Mouse (Mus musculus) intestine, embryonic 16.5 days (tissue): ENCODE data around the gene Uggt2. TPM values are rescaled to one million over a fixed set of nuclear protein-coding genes. Genes with fewer than 3 reads are reported as not detected.

Source experiments
- ATAC-seq: fragments of 200-750 bp; cut with Nextera tagmentation; 2 replicates; pipeline ENCODE4 v1.8.0; 2017; ENCODE audit warnings: moderate TSS enrichment, moderate library complexity
- H3K27ac ChIP-seq: fragments of 300-500 bp; sonication (generic); 2 replicates; pipeline ENCODE4 v1.5.1; 2014; ENCODE audit warnings: mild to moderate bottlenecking, low read length
- H3K27me3 ChIP-seq: fragments of 300-500 bp; sonication (generic); replicated peaks from 2 replicates; pipeline ENCODE4 v1.6.1; 2014; ENCODE audit warnings: low read length, control low read depth, mixed read lengths; ENCODE audit not compliant: control insufficient read depth, insufficient read depth
- H3K36me3 ChIP-seq: fragments of 300-500 bp; sonication (generic); 2 replicates; pipeline ENCODE4 v1.6.1; 2014; ENCODE audit warnings: low read length, control low read depth; ENCODE audit not compliant: control insufficient read depth, insufficient read depth
- H3K4me1 ChIP-seq: fragments of 300-500 bp; sonication (generic); 2 replicates; pipeline ENCODE4 v1.6.1; 2014; ENCODE audit warnings: low read length, control low read depth, mixed read lengths; ENCODE audit not compliant: control insufficient read depth, insufficient read depth
- H3K4me2 ChIP-seq: fragments of 300-500 bp; sonication (generic); 2 replicates; pipeline ENCODE4 v1.6.1; 2014; ENCODE audit warnings: low read depth, low read length, control low read depth
- H3K4me3 ChIP-seq: fragments of 300-500 bp; sonication (generic); 2 replicates; pipeline ENCODE4 v1.5.1; 2014; ENCODE audit warnings: mild to moderate bottlenecking, low read length
- H3K9ac ChIP-seq: fragments of 300-500 bp; sonication (generic); 2 replicates; pipeline ENCODE4 v1.6.1; 2014; ENCODE audit warnings: low read depth, low read length
- H3K9me3 ChIP-seq: fragments of 300-500 bp; sonication (generic); 2 replicates; pipeline ENCODE4 v1.6.1; 2016; ENCODE audit warnings: low read length, control low read depth; ENCODE audit not compliant: control insufficient read depth
- WGBS: fragments of 180-500 bp; shearing (Covaris S2); extraction: QIAGEN DNeasy Blood & Tissue Kit; methylation state at CpG from one replicate; pipeline ENCODE4 v1.1.7; 2014; 5-methylcytosine and 5-hydroxymethylcytosine counted together
- polyA plus RNA-seq: library from polyadenylated mRNA; unstranded; fragments of >200 nt; fragmentation: Nextera tagmentation; extraction: Ambion mirVana; gene quantifications from 2 replicates; pipeline ENCODE4 v1.2.1, GENCODE M21; 2015

Uggt2 gene
- polyA plus RNA-seq, 1 experiment from 2014 or later, result 6.1 TPM

DNA sequence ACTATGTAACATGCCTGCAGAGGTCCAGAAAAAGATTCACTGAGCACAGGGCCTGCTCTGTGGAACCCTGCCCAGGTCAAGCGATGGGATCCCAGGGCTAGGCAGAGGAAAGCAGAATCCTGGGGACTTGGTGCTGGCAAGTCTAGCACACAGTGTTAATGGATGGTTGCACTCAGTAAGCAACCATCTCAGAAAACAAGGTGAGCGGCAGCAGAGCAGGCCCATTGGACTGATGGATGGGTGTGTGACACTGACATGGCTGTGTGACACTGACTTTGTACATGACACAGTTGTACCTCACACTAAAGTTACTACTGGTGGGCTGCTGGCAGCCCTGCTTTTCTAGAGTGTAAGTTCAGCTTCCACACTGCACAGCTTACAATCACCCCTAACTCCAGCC lies 89.7 kb downstream of the Uggt2 start:
- Histone ChIP-seq H3K9me3 (no peaks in the 10 kb centered on the region), H3K4me1 (no peaks in the 10 kb centered on the region), H3K4me2 (no peak overlapping the region), H3K27me3 (no peaks in the 10 kb centered on the region), H3K27ac (no peak overlapping the region), H3K4me3 (no peak overlapping the region), H3K9ac (no peak overlapping the region), H3K36me3 (0 out of 2 replicates have a peak, but pooled peaks cover 3% of the 10 kb centered on the region)
- 95% methylated on average over 2 of the region's 2 CpGs for WGBS
- no peak for ATAC-seq

DNA sequence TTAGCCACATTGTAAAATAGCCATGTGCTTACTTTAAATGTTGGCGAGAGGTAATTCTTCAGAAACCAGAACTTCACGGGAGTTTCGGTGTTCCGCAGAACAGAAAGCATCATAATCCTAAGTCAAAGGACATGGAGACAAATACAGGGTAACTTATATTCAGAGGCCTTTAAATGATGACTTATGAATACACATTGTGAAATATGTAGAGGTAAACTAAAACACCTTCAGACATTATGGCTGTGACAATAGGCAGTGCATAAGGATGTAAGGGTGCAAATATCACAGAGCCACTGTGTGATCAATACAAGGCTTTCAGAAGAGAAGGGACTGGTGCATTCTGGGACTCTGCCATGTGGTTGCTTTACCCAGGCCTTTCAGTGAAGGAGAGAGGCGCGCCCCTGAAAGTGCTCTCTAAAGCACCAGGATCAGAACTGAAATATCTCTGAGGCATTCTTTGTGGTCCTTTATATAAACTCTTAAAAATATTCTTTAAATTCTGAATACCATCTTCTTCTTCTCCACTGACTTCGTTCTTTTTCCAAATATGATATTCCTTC lies 91.1 kb downstream of the Uggt2 start:
- Histone ChIP-seq H3K9ac (no peak overlapping the region), H3K9me3 (no peaks in the 10 kb centered on the region), H3K4me1 (no peaks in the 10 kb centered on the region), H3K4me3 (peak overlapping the region; percentile 46), H3K4me2 (peak overlapping the region; percentile 66), H3K36me3 (0 out of 2 replicates have a peak, but pooled peaks cover 3% of the 10 kb centered on the region), H3K27ac (no peak overlapping the region), H3K27me3 (no peaks in the 10 kb centered on the region)
- 45% methylated on average over 7 of the region's 7 CpGs for WGBS
- ATAC-seq, result no peak

DNA sequence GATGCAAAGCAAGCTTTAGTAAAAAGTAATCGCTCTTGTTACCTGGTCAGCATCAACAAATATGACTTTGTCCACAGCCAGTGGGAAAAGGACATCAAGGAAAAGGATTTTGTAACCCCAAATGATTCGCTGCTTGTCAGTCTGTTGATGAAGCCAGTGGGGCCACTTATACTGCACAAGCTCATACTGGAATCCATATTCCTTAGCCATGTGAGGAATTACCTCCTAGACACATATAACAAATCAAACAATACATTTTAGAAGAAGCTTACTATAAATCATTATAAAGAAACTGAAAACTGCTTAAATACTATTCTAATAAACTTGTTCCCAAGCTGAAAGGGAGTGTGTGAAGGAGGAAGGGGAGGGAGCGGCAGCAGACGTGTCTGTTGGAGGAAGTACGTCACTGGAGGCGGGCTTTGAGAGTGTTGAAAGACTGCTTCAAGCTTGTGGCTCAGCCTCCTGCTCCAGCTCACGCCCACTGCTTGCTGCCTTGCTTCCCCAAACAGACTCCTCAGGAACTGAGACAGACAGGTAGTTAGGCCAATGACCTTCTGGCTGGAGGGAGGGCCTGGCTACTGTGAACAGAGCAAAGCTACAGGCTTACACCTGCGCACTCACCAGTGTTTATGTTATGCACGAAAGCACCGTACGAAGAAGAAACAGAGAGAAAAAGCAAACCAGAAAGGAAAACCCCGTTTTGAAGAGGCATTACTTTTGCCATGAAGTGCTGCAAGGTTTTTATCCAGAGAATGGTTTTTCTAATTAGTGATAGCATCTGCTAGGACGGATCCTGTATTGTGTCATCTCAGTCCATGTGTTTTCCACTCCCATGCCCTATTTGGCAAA lies 91.9 kb downstream of the Uggt2 start:
- Histone ChIP-seq H3K9ac (peak overlapping the region; percentile 64), H3K27me3 (no peaks in the 10 kb centered on the region), H3K4me3 (peak overlapping the region; percentile 46), H3K4me1 (no peaks in the 10 kb centered on the region), H3K27ac (peak overlapping the region; percentile 71), H3K4me2 (peak overlapping the region; percentile 66), H3K9me3 (no peaks in the 10 kb centered on the region), H3K36me3 (0 out of 2 replicates have a peak, but pooled peaks cover 3% of the 10 kb centered on the region)
- peak; percentile 100 for ATAC-seq
- under 1% methylated on average over 13 of the region's 13 CpGs for WGBS

GRCm38 (mm10) chr14:119006441-119007102 lies 92.7 kb downstream of the Uggt2 start:
- ATAC-seq, result no peak; the same call in 1 of the 2 replicates
- Histone ChIP-seq H3K27me3 (no peaks in the 10 kb centered on the region), H3K36me3 (no peaks in the 10 kb centered on the region), H3K4me3 (peak overlapping the region; percentile 46), H3K9ac (peak overlapping the region; percentile 64), H3K9me3 (no peaks in the 10 kb centered on the region), H3K27ac (peak overlapping the region; percentile 71), H3K4me1 (no peaks in the 10 kb centered on the region), H3K4me2 (peak overlapping the region; percentile 66)
- WGBS, result 2% methylated on average over 49 of the region's 49 CpGs

DNA sequence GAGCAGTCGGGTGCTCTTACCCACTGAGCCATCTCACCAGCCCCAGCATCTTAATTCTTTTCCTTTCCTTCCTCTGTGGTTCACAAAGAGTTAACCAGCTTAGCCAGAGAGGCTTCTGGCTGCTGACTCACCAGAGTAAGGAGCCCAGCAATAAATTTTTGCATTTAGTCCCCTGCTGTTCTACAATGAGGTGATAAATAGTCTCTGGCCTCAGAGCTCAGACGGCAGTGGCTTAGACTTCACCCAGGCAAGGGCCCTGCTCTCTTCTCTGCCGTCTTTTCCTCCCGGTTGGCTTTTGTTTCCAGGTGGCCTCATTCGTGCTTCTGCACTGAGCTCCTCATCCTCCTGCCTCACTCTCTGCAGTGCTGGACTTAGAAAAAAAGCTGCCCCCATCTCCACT lies 93.4 kb downstream of the Uggt2 start:
- H3K9ac ChIP-seq, result no peak overlapping the region
- peak overlapping the region; percentile 71 for H3K27ac ChIP-seq
- H3K4me3 ChIP-seq, result peak overlapping the region; percentile 19; the same call in 1 of the 2 replicates
- WGBS, result 12% methylated on average over 5 of the region's 5 CpGs
- H3K4me1 ChIP-seq, result no peaks in the 10 kb centered on the region
- H3K4me2 ChIP-seq, result peak overlapping the region; percentile 66; the same call in 1 of the 2 replicates
- peak; percentile 3; the same call in 1 of the 2 replicates for ATAC-seq
- H3K27me3 ChIP-seq, result no peaks in the 10 kb centered on the region
- no peaks in the 10 kb centered on the region for H3K9me3 ChIP-seq
- no peaks in the 10 kb centered on the region for H3K36me3 ChIP-seq

DNA sequence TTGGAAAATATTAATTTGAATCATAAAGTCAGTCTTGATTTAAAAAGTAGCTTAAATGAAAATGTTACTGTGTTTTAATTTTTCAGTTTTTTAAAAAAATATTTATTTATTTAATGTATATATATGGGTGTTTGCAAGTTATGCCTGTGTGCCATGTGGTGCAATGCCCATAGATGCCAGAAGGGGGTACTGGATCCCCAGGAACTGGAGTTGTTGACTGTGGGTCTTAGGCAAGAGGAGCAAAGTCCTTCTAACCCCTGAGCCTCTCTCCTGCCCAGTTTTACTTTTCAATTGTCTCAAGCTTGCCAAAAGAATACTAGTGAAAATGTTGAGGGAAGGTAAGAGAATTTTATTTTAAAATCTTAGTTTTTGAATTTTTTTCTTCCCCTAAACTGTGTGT lies 95.9 kb downstream of the Uggt2 start:
- Histone ChIP-seq H3K27ac (no peak overlapping the region), H3K4me1 (no peaks in the 10 kb centered on the region), H3K9me3 (no peaks in the 10 kb centered on the region), H3K9ac (no peak overlapping the region), H3K4me3 (no peak overlapping the region), H3K27me3 (no peaks in the 10 kb centered on the region), H3K36me3 (no peaks in the 10 kb centered on the region), H3K4me2 (no peak overlapping the region)
- ATAC-seq, result no peak

GRCm38 (mm10) chr14:118995226-118995925 lies 103.9 kb downstream of the Uggt2 start:
- H3K9ac ChIP-seq, result no peak overlapping the region
- no peaks in the 10 kb centered on the region for H3K9me3 ChIP-seq
- ATAC-seq, result no peak
- H3K27me3 ChIP-seq, result no peaks in the 10 kb centered on the region
- no peak overlapping the region for H3K4me2 ChIP-seq
- peaks cover 12% of the 10 kb centered on the region; the same call in 1 of the 2 replicates for H3K36me3 ChIP-seq
- WGBS, result 90% methylated on average over 9 of the region's 9 CpGs
- no peaks in the 10 kb centered on the region for H3K4me1 ChIP-seq
- no peak overlapping the region for H3K4me3 ChIP-seq
- H3K27ac ChIP-seq, result no peak overlapping the region

DNA sequence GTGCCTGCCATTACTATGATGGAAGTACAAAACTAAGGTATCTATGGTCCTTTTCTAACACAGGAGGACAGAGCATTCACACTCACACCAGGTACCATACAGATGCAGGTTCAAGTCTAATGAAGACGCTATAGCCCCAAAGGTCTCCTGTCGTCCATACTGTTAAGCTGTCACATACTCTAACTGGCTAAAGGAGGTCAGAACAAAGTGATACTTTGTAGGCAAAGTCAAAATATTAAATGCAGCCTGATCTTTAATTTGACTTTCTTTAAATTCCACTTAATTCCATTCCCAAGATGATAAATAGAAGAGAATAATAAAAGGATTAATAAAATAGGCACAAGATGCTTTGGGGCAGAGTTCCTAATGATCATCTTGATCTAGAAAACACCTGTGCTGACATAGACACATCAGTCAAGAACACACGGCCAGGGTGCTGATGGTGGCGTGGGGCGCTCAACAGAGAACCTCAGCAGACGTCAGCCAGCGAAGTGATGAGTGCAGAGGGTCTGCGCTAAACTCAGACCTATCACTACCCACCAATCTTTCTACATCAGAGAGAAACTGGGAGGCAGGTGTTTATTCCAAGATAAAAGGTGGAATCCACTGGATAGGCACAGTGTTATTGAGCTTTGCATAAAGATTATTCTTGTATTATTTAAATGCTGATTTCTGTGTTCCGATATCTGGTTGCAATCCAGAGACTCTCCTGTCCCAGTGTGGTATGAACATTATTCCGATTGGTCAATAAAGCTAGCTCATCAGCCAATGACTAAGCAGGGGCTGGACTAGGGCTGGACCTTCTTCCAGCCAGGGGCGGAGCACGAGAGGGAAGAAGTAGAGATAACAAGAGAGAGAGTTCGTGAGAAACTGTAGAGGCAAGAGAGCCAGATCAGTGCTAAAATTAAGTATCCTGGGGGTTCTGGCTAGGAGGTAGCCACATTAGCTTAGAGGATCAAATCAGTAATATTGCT lies 111.4 kb downstream of the Uggt2 start:
- ATAC-seq, result peak; percentile 85
- Histone ChIP-seq H3K9me3 (no peaks in the 10 kb centered on the region), H3K4me1 (no peaks in the 10 kb centered on the region), H3K9ac (no peak overlapping the region), H3K27me3 (no peaks in the 10 kb centered on the region), H3K4me2 (no peak overlapping the region), H3K4me3 (no peak overlapping the region), H3K36me3 (peaks cover 4% of the 10 kb centered on the region; the same call in 1 of the 2 replicates), H3K27ac (no peak overlapping the region)
- 59% methylated on average over 13 of the region's 13 CpGs for WGBS
